Mouse (Mus musculus): Measurements from ENCODE around the gene Zfp575.
"Not testable (repeated sequence)": the region's sequence is repeated elsewhere in the genome, so short reads cannot be mapped to it uniquely, and the experiment has no call there.

Gene Zfp575

DNA sequence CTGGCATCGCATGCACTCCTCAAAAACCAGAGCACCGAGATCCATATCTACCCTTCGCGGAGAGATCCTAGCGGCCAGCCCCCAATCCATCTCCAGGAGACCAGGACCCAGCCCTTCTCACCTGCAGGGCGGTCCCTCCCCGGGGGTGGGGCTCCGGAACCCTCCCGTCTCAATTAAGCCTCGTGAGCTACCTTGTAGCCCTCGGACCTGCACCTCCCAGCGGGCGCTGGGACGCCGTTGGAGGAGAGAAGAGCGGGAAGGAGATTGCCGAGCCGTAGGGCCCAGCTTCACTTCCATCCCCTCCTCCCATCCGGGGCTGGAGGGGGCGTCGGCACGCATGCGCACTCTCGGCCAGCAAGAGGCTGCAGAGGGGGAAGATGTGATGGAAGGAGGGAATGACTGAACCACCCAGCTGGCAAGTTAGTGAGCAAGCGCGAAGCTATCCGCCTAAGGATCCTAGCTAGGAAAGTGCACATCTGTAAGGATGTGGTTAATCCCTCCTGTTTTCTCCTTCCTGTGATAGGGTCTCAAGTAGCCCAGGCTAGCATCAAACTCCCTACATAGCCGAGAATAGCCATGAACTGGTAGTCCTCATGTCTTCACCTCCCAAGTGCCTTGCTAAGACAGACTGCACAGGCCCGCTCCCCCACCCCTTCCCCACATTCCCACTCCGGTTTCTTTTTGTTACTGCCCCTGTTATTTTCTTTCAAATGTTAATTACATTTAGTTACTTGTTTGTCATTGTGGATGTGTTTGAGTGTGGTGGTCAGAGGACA lies at the start of gene Zfp575, which contains the start of gene Ethe1:
Gene Zfp575, minus strand, starts transcription at position 312 of the 776 bp plus-strand sequence.
Gene Ethe1, plus strand, starts transcription at position 214 of the 776 bp plus-strand sequence.
- peak; percentile 59 to 77 for DNase-seq (ENCODE audit: low spot score in 2 of 2)

GRCm38 (mm10) chr7:24637046-24637445 lies 49.6 kb upstream of the Zfp575 start:
- no peak for DNase-seq (ENCODE audit: low spot score in 2 of 2)

DNA sequence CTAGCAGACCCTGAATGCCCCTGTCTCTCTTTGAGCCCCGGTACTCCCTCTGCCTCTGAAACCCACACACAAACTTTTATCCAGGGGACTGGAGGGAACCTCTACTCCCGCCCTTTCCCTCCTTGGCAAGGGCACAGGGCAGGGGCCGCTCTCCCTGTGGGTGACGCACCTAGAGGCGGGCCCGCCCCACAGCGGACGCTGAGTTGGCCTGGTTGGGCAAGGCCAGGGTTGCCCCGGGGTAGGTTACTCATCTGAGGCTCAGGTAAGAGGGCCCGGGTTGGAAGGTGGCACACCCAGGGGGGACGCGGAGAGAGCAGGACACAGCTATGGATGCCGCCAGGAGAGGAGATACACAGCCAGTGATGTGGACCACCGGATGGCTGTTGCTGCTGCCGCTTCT lies 48.8 kb upstream of the Zfp575 start, which contains the start of gene Lypd3:
Gene Lypd3, plus strand, starts transcription at position 287 of the 400 bp plus-strand sequence.
- no peak for DNase-seq (ENCODE audit: low spot score in 2 of 2)

GRCm38 (mm10) chr7:24630116-24630880 lies 42.9 kb upstream of the Zfp575 start:
- DNase-seq (ENCODE audit: low spot score in 2 of 2), result no peak

- DNase-seq (ENCODE audit: low spot score in 2 of 2), result no peak
Observed at GRCm38 (mm10) chr7:24629672-24630071, 42.2 kb upstream of the Zfp575 start.

DNA sequence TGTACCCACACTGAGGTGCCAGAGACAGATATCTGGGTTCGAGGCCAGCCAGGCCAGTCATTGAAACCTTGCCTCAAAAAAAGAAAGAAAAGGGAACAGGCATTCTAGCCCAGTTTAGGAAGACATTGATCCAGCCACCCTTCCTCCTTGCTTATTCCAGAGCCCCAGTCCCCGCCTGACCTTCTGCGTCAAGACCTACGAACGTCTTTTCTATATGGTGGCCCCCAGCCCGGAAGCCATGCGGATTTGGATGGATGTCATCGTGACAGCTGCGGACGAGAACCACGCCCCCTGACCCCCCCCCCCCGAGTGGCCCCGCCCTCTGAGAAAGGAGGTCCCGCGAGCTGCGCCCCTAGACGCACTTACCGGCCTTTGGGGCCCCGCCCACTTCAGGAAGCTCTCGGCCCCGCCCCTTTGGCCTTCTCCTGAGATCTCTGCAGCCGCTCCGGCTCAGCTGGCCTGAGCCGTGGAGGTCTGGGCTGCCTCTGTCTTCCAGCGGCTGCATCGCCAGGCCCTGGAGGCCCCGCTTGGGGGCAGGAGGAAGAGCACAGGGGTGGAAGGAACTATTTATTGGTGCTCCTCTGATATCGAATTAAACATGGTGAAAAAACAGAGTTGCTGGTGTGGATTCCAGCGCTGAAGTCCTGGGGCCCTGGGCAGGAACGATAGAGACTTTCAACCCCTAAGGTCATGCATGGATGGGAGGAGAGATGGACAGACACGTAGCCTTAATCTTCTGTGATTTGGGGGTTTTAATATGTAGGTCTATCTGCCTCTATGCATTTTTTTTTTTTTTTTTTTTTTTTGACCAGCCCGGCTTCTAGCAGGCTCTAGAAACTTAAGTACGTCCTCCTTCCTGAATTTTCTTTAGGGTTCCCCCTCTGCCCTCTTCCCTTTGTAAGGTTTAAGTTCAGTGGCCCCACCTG lies 41.5 kb upstream of the Zfp575 start:
- no peak for DNase-seq (ENCODE audit: low spot score in 2 of 2)

GRCm38 (mm10) chr7:24622967-24623366 lies 35.5 kb upstream of the Zfp575 start:
- DNase-seq (ENCODE audit: low spot score in 2 of 2), result no peak

DNA sequence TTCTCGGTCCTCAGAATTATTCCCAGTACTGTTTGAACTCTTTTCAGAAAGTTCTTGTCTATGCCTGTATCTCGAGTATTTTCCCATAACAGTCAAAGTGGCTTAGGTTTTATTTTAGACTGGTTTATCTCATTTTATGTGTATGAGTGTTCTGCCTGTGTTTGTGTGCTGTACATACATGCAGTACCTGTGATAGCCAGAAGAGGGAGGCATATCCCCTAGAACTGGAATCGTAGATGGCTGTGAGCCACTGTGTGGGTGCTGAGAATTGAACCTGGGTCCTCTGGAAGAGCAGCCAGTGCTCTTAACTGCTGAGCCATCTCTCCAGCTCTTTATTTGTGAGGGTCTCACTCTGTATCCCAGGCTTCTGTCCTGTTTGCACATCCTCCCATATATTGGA lies 33.8 kb upstream of the Zfp575 start:
- no peak for DNase-seq (ENCODE audit: low spot score in 2 of 2)

DNA sequence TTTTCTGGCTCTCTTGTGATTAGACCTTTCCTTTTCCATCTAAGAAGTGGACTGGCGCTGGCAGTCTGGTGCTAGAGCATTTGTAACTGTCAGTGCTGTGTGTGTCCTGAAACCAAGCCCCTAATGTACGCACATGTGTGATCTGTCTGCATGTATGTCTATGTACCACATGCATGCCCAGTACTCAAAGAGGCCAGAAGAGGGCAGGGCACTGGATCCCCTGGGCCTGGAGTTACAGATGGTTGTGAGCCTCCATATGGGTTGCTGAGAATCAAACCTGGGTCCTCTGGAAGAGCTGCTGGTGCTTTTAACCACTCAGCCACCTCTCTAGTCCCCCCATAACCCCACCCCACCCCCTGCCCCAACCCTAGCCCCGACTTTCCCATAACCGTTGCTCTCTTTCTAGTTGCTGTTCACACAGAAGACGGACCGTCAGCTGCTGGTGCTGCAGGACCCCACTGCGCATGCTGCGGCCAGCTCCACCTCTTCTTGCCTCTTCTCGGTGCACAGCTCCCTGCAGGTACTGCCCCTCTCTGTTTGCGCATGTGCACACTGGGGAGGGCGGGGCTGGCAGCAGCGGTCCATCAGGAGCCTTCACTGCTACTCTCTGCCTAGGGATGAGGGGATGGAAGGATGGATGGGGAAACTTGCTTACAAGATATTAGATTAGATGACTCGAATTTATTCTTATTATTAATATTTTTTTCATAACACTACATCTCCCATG lies 32.4 kb upstream of the Zfp575 start:
- no peak for DNase-seq (ENCODE audit: low spot score in 2 of 2)

DNA sequence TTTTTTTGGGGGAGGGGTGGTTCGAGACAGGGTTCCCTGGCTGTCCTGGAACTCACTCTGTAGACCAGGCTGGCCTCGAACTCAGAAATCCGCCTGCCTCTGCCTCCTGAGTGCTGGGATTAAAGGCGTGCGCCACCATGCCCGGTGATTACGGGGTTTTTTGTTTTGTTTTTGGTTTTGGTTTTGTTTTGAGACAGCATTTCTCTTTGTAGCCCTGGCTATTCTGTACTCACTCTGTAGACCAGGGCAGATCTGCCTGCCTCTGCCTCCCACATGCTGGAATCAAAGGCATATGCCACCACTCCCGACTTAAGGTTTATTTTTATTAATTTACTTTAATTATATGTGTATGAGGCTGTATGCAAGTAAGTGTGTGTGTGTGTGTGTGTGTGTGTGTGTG lies 30.9 kb upstream of the Zfp575 start:
- not testable (repeated sequence) for DNase-seq (ENCODE audit: low spot score in 2 of 2)

DNA sequence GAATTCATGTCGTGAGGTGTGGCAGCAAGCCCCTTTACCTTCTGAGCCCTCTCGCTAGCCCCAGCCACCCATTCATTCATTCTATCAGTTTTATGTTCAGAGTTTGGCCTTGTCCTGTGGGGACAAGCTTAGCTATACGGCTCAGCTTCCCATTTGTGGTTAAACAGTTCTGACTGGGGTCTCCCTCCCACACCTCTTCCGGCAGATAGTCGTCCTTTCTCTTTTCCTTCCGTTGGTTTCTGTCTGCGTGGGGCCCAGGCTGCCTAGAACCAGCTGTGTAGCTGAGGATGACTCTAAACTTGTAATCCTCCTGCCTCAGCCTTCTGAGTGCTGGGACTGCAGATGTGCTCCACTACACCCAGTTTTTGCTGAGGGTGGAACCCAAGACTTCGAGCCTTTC lies 30.3 kb upstream of the Zfp575 start:
- DNase-seq (ENCODE audit: low spot score in 2 of 2), result no peak

- no peak for DNase-seq (ENCODE audit: low spot score in 2 of 2)
Observed at GRCm38 (mm10) chr7:24614816-24615215, 27.4 kb upstream of the Zfp575 start.

GRCm38 (mm10) chr7:24612308-24612910 lies 25.0 kb upstream of the Zfp575 start:
- DNase-seq (ENCODE audit: low spot score in 2 of 2), result no peak

GRCm38 (mm10) chr7:24611709-24612108 lies 24.3 kb upstream of the Zfp575 start:
- DNase-seq (ENCODE audit: low spot score in 2 of 2), result no peak

DNA sequence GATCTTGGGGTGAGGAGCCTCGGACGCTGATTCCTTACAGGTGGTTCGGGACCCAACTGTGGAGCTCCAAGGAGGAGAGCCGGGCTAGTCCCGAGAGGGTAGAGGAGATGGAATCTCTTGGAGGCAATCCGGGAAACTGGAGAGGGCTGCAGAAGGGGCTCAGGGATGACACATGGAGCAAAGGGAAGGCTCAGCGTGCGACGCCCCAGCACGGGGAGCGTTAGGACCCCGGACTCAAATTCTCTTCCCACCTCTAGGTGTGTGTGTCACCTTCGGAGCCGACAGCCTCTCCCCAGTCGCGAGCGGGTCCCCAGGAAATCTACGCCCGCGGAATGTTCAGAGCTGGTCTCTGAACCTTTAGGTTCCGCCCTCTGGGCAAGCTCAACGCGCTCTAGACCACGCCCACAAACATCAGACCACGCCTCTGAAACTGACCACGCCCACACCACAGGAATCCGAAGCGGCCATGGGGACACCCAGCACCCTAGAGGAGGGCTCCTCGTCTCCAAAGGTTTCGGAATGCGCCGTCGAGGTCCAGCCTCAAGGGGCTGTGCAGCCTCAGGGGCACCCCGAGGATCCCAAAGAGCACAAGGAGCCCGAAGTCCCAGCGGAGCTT lies 23.5 kb upstream of the Zfp575 start:
- DNase-seq (ENCODE audit: low spot score in 2 of 2), result peak in 1 of 2 experiments; percentile 40

- no peak for DNase-seq (ENCODE audit: low spot score in 2 of 2)
Observed at GRCm38 (mm10) chr7:24610144-24610878, 22.9 kb upstream of the Zfp575 start, which contains the start of gene Phldb3. Gene Phldb3, plus strand, starts transcription at chr7:24610763.

- no peak for DNase-seq (ENCODE audit: low spot score in 2 of 2)
Observed at GRCm38 (mm10) chr7:24608561-24608960, 21.1 kb upstream of the Zfp575 start.

DNA sequence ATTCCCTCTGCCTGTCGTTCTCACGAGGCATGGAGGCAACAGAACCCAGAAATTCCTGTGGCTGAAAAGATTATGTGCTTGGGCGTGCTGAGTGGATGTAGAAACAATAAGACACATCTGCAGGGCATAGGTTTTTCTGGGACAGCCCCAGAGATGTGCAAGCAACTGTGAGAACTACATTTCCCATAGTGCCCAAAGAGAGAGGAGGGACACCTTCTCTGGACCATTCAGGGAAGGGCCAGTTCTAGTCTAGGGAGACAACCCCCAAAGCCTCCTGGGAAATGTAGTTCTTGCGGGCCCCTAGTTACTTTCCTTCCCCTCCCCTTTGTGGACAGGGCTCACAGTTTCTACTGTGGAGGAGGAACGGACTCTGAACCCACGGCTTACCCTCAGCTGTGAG lies 20.6 kb upstream of the Zfp575 start:
- no peak for DNase-seq (ENCODE audit: low spot score in 2 of 2)

GRCm38 (mm10) chr7:24606046-24606445 lies 18.6 kb upstream of the Zfp575 start:
- no peak for DNase-seq (ENCODE audit: low spot score in 2 of 2)
